Mouse (Mus musculus): ENCODE measurements at regions not wholly inside any gene's neighbourhood (a gene's known extent, or its start where the extent isn't known, plus 50 kb on each side); places are given as distances from the start of the nearest gene placed in this dataset.

GRCm38 (mm10) chr9:68072624-68073023 lies 232.4 kb downstream of the Vps13c start:
- DNase-seq, result no peak

GRCm38 (mm10) chr9:68077329-68077728 lies 237.1 kb downstream of the Vps13c start:
- no peak for DNase-seq

GRCm38 (mm10) chr9:68083341-68083740 lies 243.1 kb downstream of the Vps13c start:
- no peak for DNase-seq

- DNase-seq, result no peak
Measured at GRCm38 (mm10) chr9:68084966-68085365, 244.8 kb downstream of the Vps13c start.

GRCm38 (mm10) chr9:68094561-68094960 lies 254.4 kb downstream of the Vps13c start:
- peak; percentile 5 for DNase-seq

- no peak for DNase-seq
Measured at GRCm38 (mm10) chr9:68109841-68110240, 269.6 kb downstream of the Vps13c start.

GRCm38 (mm10) chr9:68115151-68115690 lies 275.0 kb downstream of the Vps13c start:
- no peak for DNase-seq

GRCm38 (mm10) chr9:68116221-68116741 lies 276.1 kb downstream of the Vps13c start:
- peak; percentile 11 for DNase-seq

- no peak for DNase-seq
Measured at GRCm38 (mm10) chr9:68118266-68118665, 278.1 kb downstream of the Vps13c start.

GRCm38 (mm10) chr9:68122266-68122665 lies 282.1 kb downstream of the Vps13c start:
- no peak for DNase-seq

- peak; percentile 31 for DNase-seq
Measured at GRCm38 (mm10) chr9:68131263-68131662, 291.1 kb downstream of the Vps13c start.

GRCm38 (mm10) chr9:68135446-68136050 lies 295.4 kb downstream of the Vps13c start:
- DNase-seq, result no peak

GRCm38 (mm10) chr9:68162813-68163570 lies 322.8 kb downstream of the Vps13c start:
- peak; percentile 4 for DNase-seq

- no peak for DNase-seq
Measured at GRCm38 (mm10) chr9:68166556-68166955, 326.4 kb downstream of the Vps13c start.

GRCm38 (mm10) chr9:68188921-68189320 lies 348.7 kb downstream of the Vps13c start:
- no peak for DNase-seq

GRCm38 (mm10) chr9:68199831-68200230 lies 359.6 kb downstream of the Vps13c start:
- no peak for DNase-seq

- DNase-seq, result no peak
Measured at GRCm38 (mm10) chr9:68201031-68201430, 360.8 kb downstream of the Vps13c start.

- no peak for DNase-seq
Measured at GRCm38 (mm10) chr9:68225694-68226093, 385.5 kb downstream of the Vps13c start.

GRCm38 (mm10) chr9:68231131-68231530 lies 390.9 kb downstream of the Vps13c start:
- no peak for DNase-seq

- no peak for DNase-seq
Measured at GRCm38 (mm10) chr9:68234979-68235649, 394.9 kb downstream of the Vps13c start.

- DNase-seq, result no peak
Measured at GRCm38 (mm10) chr9:68239121-68239520, 398.9 kb downstream of the Vps13c start.

- DNase-seq, result peak; percentile 29
Measured at GRCm38 (mm10) chr9:68239551-68239950, 399.4 kb downstream of the Vps13c start.

GRCm38 (mm10) chr9:68250011-68250410 lies 403.6 kb upstream of the Rora start:
- DNase-seq, result no peak
